Mouse (Mus musculus) forebrain, embryonic 13.5 days (tissue): ENCODE results near the gene Gm17662. TPM values are rescaled to one million over a fixed set of nuclear protein-coding genes. Genes with fewer than 3 reads are reported as not detected.

ENCODE experiments used
- ATAC-seq: fragments of 200-750 bp; cut with Nextera tagmentation; 2 replicates; pipeline ENCODE4 v1.8.0; 2017
- H3K27ac ChIP-seq: fragments of 300-500 bp; sonication (generic); 2 replicates; pipeline ENCODE4 v1.5.1; 2015; ENCODE audit warnings: inconsistent platforms, mild to moderate bottlenecking, moderate library complexity
- H3K27me3 ChIP-seq: fragments of 300-500 bp; sonication (generic); 2 replicates; pipeline ENCODE4 v1.6.1; 2015; ENCODE audit warnings: mild to moderate bottlenecking, inconsistent platforms
- H3K36me3 ChIP-seq: fragments of 300-500 bp; sonication (generic); 2 replicates; pipeline ENCODE4 v1.6.1; 2015; ENCODE audit warnings: mild to moderate bottlenecking, inconsistent platforms; ENCODE audit not compliant: poor library complexity, severe bottlenecking
- H3K4me1 ChIP-seq: fragments of 300-500 bp; sonication (generic); 2 replicates; pipeline ENCODE4 v1.6.1; 2015; ENCODE audit warnings: inconsistent platforms
- H3K4me2 ChIP-seq: fragments of 300-500 bp; sonication (generic); 2 replicates; pipeline ENCODE4 v1.6.1; 2015; ENCODE audit warnings: inconsistent platforms, mild to moderate bottlenecking, moderate library complexity
- H3K4me3 ChIP-seq: fragments of 300-500 bp; sonication (generic); 2 replicates; pipeline ENCODE4 v1.5.1; 2015; ENCODE audit warnings: mild to moderate bottlenecking, inconsistent platforms
- H3K9ac ChIP-seq: fragments of 300-500 bp; sonication (generic); 2 replicates; pipeline ENCODE4 v1.6.1; 2015; ENCODE audit warnings: mild to moderate bottlenecking, inconsistent platforms
- H3K9me3 ChIP-seq: fragments of 300-500 bp; sonication (generic); replicated peaks from 2 replicates; pipeline ENCODE4 v1.6.1; 2016; ENCODE audit warnings: inconsistent platforms
- WGBS: fragments of 180-500 bp; shearing (Covaris S2); methylation state at CpG from one replicate; pipeline ENCODE4 v1.1.7; 2015; 5-methylcytosine and 5-hydroxymethylcytosine counted together
- polyA plus RNA-seq: library from polyadenylated mRNA; unstranded; fragments of >200 nt; fragmentation: Nextera tagmentation; extraction: Ambion mirVana; gene quantifications from 2 replicates; pipeline ENCODE4 v1.2.1, GENCODE M21; 2015

Gene Gm17662
- not detected in 2 replicates for polyA plus RNA-seq

DNA sequence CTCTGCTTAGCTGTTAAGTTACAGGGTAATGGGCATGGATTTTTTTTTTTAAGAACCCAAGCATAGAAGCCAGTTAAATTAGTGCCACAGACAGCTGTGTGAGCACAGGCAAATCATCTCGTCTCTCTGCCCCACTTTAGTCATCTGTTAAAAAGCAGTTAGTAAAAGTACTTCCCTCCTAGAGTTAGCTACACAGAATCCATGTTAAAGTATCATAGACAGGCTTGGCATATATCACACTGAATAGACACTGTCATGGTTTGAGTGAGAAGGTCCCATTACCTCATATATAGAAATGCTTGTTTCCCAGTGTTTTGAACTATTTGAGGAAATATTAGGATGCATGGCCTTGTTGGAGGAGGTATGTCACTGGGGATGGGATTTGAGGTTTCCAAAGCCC is at the start of gene Gm17662:
Gene Gm17662 (plus strand): TSS at position 301 of the 400 bp plus-strand sequence.
- Histone ChIP-seq H3K9me3 (no peaks in the 10 kb centered on the region), H3K4me1 (no peaks in the 10 kb centered on the region), H3K9ac (no peak within 1 kb of the TSS), H3K27me3 (no peaks in the 10 kb centered on the region), H3K27ac (no peak within 1 kb of the TSS), H3K4me2 (no peak within 1 kb of the TSS), H3K4me3 (no peak within 1 kb of the TSS), H3K36me3 (no peaks in the 10 kb centered on the region)
- WGBS, result 73% methylated on average over 1 of the region's 1 CpGs
- no peak for ATAC-seq

DNA sequence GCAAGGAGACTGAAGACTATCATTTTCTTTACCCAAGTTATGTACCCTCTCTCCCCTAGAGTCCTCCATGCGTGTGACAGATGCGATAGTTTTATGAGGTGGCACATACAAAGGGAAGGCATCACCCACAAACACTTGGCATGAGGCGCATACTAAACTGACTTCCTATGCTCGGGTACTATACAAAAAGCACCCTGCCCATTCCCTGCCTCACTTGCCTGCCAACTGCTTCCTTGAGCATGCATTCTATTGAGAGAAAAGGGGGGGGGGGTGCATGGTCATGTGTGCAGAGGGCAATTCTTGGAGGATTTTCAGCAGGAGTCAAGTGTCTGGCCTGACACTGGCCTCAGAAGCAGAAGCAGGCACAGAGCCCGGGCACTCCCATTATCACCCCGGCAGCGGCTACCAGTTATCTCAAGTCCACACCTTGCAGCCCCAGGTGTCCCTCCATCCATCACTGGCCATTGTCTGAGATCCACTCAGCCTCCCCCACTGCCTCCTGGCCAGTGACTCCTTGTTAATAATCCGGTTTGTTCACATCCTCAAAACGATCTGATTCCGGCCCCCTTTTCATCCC is 46.3 kb upstream of the Gm17662 start:
- Histone ChIP-seq H3K27ac (no peak overlapping the region), H3K4me1 (peaks cover 8% of the 10 kb centered on the region; the same call in 1 of the 2 replicates), H3K36me3 (no peaks in the 10 kb centered on the region), H3K27me3 (no peaks in the 10 kb centered on the region), H3K4me2 (no peak overlapping the region), H3K9me3 (no peaks in the 10 kb centered on the region), H3K4me3 (no peak overlapping the region), H3K9ac (no peak overlapping the region)
- 71% methylated on average over 10 of the region's 10 CpGs for WGBS
- ATAC-seq, result no peak

DNA sequence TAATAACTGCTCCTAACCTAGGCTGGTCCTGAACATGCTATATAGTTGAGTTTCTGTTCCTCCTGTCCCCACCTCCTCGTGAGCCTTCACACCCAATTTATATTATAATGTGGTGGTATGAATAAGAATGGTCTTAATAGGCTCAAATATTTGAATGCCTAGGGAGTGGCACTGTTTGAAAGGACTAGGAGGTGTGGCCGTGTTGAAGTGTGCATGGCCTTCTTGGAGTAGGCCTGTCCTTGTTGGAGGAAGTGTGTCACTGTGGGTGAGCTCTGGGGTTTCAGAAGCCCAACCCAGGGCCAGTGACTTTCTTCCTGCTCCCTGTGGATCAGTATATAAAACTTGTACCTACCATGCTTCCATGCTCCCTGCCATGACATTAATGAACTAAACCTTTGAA is 43.5 kb upstream of the Gm17662 start:
- Histone ChIP-seq H3K4me3 (no peak overlapping the region), H3K27ac (no peak overlapping the region), H3K4me1 (peaks cover 8% of the 10 kb centered on the region; the same call in 1 of the 2 replicates), H3K9me3 (no peaks in the 10 kb centered on the region; the same call in 1 of the 2 replicates), H3K9ac (no peak overlapping the region), H3K27me3 (no peaks in the 10 kb centered on the region), H3K4me2 (no peak overlapping the region), H3K36me3 (no peaks in the 10 kb centered on the region)
- no peak for ATAC-seq
- WGBS, result 58% methylated on average over 2 of the region's 2 CpGs

DNA sequence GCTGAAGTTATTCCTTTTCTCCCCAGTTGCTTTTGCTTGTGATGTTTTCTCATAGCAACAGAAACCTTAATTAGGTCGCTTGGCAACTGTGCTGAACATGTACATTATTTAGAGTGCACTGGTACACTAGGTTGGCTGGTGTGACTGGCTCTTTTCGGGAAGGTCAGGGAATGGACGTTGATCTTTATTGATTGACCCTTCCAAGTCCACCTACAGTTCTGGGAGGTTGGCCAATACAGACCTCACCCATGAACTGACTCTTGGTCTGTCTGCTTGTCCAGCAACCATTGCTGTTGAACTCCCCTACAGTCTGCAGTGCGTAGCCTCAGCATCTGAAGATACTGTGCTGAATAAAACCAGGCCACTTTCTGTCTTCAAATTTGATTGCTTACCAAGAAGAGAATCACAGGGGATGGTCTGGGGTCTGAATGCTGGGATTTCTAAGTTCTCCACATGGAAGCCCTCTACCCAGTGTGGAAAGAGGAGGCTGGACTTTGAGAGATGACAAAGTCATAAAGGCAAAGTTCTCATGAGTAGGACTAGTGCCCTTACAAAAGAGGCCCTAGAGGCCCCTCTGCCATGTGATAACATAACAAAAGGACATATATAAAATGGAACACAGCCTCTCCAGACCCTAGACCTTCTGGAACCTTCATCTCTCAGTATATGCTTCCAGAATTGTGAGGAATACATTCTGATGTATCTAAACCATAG is 40.5 kb upstream of the Gm17662 start:
- ATAC-seq, result no peak
- Histone ChIP-seq H3K27ac (no peak overlapping the region), H3K27me3 (no peaks in the 10 kb centered on the region), H3K4me1 (no peaks in the 10 kb centered on the region), H3K4me2 (no peak overlapping the region), H3K9ac (no peak overlapping the region), H3K9me3 (no peaks in the 10 kb centered on the region; the same call in 1 of the 2 replicates), H3K36me3 (no peaks in the 10 kb centered on the region), H3K4me3 (no peak overlapping the region)
- WGBS, result 85% methylated on average over 4 of the region's 4 CpGs

DNA sequence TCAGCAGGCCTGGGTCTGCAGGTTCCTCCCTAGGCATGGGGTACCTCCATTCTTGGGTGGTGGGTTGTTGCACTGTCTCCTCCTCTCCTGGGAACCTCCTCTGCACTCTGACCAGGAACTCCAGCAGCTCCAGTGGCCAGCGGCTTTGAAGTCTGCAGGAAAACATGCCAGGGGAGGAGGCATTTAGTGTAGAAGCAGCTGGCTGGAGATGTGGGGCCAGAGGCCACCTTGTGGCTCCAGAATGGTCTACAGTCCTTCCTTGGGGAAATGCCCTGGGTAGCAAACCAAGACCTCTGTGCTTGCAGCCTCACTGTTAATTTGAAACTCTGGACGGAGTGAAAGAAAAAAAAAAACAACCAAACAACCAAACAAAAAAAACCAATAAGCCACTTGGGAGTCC is 39.6 kb upstream of the Gm17662 start:
- Histone ChIP-seq H3K4me1 (no peaks in the 10 kb centered on the region), H3K27me3 (no peaks in the 10 kb centered on the region), H3K9ac (no peak overlapping the region), H3K36me3 (no peaks in the 10 kb centered on the region), H3K9me3 (no peaks in the 10 kb centered on the region; the same call in 1 of the 2 replicates), H3K4me3 (no peak overlapping the region), H3K4me2 (no peak overlapping the region), H3K27ac (no peak overlapping the region)
- no peak for ATAC-seq
- 63% methylated on average over 2 of the region's 2 CpGs for WGBS

DNA sequence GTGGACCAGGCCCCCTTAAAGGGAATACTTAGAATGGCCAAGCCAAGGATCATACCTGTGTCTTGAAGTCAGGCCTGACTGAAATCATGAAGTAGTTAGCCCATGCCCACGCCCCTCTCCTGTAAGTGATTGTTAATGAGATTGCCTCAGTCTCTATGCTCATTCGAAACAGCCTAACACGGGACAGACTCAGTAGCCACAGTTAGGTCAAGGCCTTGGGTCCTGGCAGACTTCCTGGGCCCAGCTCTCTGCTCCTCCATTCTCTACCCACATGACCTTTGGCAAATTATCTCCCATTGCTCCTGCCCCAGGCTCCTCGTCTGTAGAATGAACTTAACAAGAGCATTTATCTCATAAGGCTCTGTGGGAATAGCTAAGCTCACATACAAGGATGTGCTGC is 38.1 kb upstream of the Gm17662 start:
- Histone ChIP-seq H3K36me3 (no peaks in the 10 kb centered on the region), H3K9me3 (no peaks in the 10 kb centered on the region; the same call in 1 of the 2 replicates), H3K4me2 (no peak overlapping the region), H3K27ac (no peak overlapping the region), H3K4me3 (no peak overlapping the region), H3K9ac (no peak overlapping the region), H3K27me3 (no peaks in the 10 kb centered on the region), H3K4me1 (no peaks in the 10 kb centered on the region)
- WGBS, result 69% methylated on average over 4 of the region's 4 CpGs
- ATAC-seq, result no peak

DNA sequence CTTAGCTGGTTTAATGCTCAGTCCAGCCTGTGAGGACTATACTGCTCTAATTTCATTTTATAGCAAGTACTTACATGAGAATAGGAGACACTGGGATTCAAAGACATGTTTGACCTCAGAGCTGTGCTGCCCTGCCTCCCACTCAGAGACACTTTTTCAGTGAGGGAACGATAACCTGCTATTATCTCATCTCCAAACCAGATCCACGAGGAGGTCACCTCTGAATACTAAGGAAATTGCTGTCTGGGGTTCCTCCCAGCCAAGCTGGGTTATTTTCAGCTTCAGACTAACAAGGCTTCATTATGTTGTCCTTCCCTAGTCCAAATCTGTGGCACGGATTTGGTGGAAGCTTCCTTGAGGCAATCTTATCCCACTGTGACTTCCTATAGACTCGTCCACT is 37.2 kb upstream of the Gm17662 start:
- no peak for ATAC-seq
- 76% methylated on average over 4 of the region's 4 CpGs for WGBS

DNA sequence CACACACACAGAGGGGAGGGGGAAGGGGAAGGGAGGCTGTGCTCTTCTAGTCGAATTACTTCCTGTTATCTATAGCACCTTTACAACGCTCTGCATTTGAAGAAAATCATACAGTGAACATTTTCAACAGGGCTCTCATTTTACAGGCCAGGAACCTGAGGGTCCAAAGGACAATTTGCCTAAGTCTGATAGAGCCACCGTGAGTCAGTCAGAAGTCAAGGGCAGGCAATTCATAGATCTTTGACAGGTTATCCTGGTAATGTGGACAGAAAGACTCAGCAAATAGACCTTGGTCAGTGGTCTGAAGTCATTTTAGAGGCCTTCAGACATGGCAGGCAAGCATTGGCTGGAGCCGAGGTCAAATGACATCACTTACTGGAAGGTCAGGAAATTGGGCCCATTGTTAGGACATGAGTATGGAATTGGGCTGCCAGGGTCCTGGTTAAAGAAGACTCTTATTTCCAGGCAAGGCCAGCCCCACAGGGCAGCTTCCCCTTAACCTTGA is 33.5 kb upstream of the Gm17662 start:
- H3K4me1 ChIP-seq, result no peaks in the 10 kb centered on the region
- H3K9me3 ChIP-seq, result no peaks in the 10 kb centered on the region
- WGBS, result 81% methylated on average over 4 of the region's 4 CpGs
- no peaks in the 10 kb centered on the region for H3K36me3 ChIP-seq
- H3K9ac ChIP-seq, result no peak overlapping the region
- H3K4me3 ChIP-seq, result no peak overlapping the region
- no peak overlapping the region for H3K4me2 ChIP-seq
- no peak for ATAC-seq
- no peak overlapping the region for H3K27ac ChIP-seq
- no peaks in the 10 kb centered on the region for H3K27me3 ChIP-seq

More for the DNA sequence above, 37.2 kb upstream of the Gm17662 start:
- H3K27ac ChIP-seq, result no peak overlapping the region
- no peak overlapping the region for H3K4me3 ChIP-seq
- no peak overlapping the region for H3K4me2 ChIP-seq
- no peaks in the 10 kb centered on the region; the same call in 1 of the 2 replicates for H3K9me3 ChIP-seq
- no peaks in the 10 kb centered on the region for H3K4me1 ChIP-seq
- no peaks in the 10 kb centered on the region for H3K36me3 ChIP-seq
- H3K9ac ChIP-seq, result no peak overlapping the region
- no peaks in the 10 kb centered on the region for H3K27me3 ChIP-seq

DNA sequence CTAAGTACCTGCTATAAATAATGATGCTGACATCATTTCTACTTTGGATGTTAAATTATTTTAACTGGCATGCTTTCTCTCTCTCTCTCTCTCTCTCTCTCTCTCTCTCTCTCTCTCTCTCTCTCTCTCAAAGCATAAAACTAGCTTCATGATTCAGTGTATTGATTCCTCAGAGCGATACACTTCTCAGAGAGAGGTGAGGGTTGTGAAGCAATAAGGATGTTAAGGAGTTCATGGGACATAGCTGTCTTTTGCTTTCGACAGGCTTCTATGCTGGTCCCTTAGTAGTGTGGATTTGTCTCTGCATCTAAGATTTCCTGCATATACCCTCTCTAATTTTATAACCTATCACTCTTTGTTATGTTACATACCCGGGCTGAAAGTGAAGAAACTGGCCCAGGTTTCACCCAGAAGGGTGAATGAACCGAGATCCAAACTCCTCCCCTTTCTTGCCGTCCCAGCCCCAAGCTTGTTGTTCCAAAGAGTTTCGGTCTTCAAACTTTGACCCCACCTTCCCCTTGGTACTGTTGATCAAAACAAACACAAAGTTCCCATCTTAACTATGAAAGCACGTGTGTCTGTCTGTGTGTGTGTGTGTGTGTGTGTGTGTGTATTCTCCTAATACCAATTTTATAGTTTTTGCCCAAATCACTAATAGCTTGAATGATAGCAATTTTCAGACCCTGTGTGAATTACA is 32.6 kb upstream of the Gm17662 start:
- no peak for ATAC-seq
- Histone ChIP-seq H3K4me1 (no peaks in the 10 kb centered on the region), H3K4me3 (no peak overlapping the region), H3K27ac (no peak overlapping the region), H3K36me3 (no peaks in the 10 kb centered on the region), H3K27me3 (no peaks in the 10 kb centered on the region), H3K9ac (no peak overlapping the region), H3K4me2 (no peak overlapping the region), H3K9me3 (no peaks in the 10 kb centered on the region)
- 80% methylated on average over 7 of the region's 7 CpGs for WGBS

DNA sequence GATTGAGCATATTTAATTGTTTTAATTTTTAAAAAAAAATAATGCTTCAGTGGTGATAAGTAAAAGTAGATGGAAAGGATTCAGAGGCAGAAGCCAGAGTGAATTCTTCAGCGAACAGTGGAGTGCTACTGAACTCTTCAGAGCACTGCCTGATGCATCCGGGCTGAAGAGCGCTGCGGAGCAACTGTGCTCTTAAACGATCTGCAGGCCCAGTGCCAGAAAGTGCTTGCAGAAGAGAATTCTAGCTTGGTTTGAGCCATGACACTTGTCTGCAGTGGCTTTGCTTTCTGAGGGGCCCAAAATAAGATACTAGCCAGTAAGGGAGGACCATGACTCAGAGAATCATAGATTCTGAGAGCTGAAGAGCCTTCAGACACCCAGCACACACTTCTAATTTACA is 28.2 kb upstream of the Gm17662 start:
- Histone ChIP-seq H3K36me3 (no peaks in the 10 kb centered on the region), H3K9ac (no peak overlapping the region), H3K27ac (no peak overlapping the region), H3K27me3 (no peaks in the 10 kb centered on the region), H3K4me3 (no peak overlapping the region), H3K4me2 (no peak overlapping the region), H3K9me3 (no peaks in the 10 kb centered on the region), H3K4me1 (no peaks in the 10 kb centered on the region)
- ATAC-seq, result no peak
- 72% methylated on average over 5 of the region's 5 CpGs for WGBS

DNA sequence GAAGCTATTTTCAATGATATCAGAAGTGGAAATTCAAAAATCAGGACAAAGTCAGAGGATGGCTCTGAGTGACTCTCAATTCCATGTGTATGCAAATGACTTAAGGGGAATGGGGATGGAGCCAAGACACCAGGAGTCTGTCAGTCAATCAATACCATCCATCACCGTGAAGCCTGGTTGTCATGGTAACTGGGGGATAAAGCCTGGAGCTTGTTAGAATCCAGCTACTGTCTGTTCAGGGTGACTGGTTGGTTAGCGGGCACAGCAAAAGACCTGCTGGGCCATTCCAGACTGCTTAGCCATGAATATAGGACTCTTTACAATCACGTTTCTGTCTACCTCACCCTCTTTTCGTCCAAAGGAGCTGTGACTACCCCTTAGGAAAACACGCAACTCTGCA is 22.0 kb upstream of the Gm17662 start:
- Histone ChIP-seq H3K4me1 (peaks cover 14% of the 10 kb centered on the region), H3K36me3 (no peaks in the 10 kb centered on the region), H3K4me2 (no peak overlapping the region), H3K4me3 (no peak overlapping the region), H3K9ac (no peak overlapping the region), H3K9me3 (no peaks in the 10 kb centered on the region), H3K27ac (no peak overlapping the region), H3K27me3 (no peaks in the 10 kb centered on the region)
- peak; percentile 82 for ATAC-seq
- WGBS, result 10% methylated on average over 5 of the region's 5 CpGs

DNA sequence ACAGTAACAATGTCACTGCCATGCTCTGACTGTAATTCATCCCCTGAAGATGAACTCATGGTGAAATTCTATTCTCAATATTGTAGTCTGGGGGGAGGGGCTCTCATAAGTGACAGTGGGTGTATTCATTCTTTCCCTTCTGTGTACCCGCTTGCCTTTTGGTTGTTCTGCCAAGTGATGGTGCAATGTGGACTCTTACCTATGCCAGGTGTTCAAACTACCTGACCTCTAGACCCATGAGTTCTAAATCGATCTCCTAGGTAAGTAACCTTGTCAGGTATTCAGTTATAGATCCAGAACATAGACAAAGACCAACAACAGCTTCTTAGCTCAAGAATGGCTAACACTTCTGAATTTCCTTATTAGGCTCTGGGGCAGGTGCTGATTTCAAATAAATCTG is 18.8 kb upstream of the Gm17662 start:
- Histone ChIP-seq H3K27me3 (no peaks in the 10 kb centered on the region), H3K4me2 (no peak overlapping the region), H3K4me1 (peaks cover 18% of the 10 kb centered on the region), H3K4me3 (no peak overlapping the region), H3K9me3 (no peaks in the 10 kb centered on the region), H3K27ac (no peak overlapping the region), H3K36me3 (no peaks in the 10 kb centered on the region), H3K9ac (no peak overlapping the region)
- 85% methylated on average over 2 of the region's 2 CpGs for whole genome bisulfite sequencing
- no peak for ATAC-seq
